Mouse (Mus musculus) brain, embryonic 14.5 days (tissue): Measurements from ENCODE around the gene Apba1.

Experiments
- CTCF ChIP-seq: fragments of 200-500 bp; IDR thresholded peaks from 2 replicates; pipeline ENCODE4 v1.5.1; 2012; ENCODE audit warnings: inconsistent platforms, mild to moderate bottlenecking, moderate library complexity, borderline replicate concordance; ENCODE audit not compliant: insufficient read depth, insufficient read length; ENCODE audit errors: extremely low read depth
- POLR2A ChIP-seq: fragments of 200-500 bp; IDR thresholded peaks from 2 replicates; pipeline ENCODE4 v1.6.1; 2012; ENCODE audit warnings: mild to moderate bottlenecking, inconsistent platforms, borderline replicate concordance; ENCODE audit not compliant: poor library complexity, insufficient read depth, insufficient read length, severe bottlenecking; ENCODE audit errors: extremely low read depth

- no peak for TF ChIP-seq CTCF
- TF ChIP-seq POLR2A: no peak
These were observed 20.4 kb downstream of the Apba1 start for GRCm38 (mm10) chr19:23779130-23779529.
